Mouse (Mus musculus) MEL (cell line): Measurements from ENCODE around the gene Atad1. TPM values are rescaled to one million over a fixed set of nuclear protein-coding genes. Genes with fewer than 3 reads are reported as not detected.

Source experiments
- DNase-seq: peaks from one replicate; pipeline ENCODE4 v3.0.0; 2011; ENCODE audit warnings: low read depth, low spot score
- H3K27ac ChIP-seq: 2 replicates; pipeline ENCODE4 v1.5.1; 2012; ENCODE audit warnings: low read depth, mild to moderate bottlenecking, control low read depth, low read length, moderate library complexity; ENCODE audit not compliant: control insufficient read depth
- H3K27me3 ChIP-seq, 2 experiments: fragments of 150-350 bp in 1 of 2; sonication (generic) in 1 of 2; 2 replicates each; pipeline ENCODE4 v1.6.1; 2012; ENCODE audit warnings: low read length in 2 of 2, mild to moderate bottlenecking in 2 of 2, improper control_type of control experiment in 1 of 2, moderate library complexity in 1 of 2; ENCODE audit not compliant: insufficient read depth in 2 of 2, control insufficient read depth in 1 of 2
- H3K36me3 ChIP-seq, 2 experiments: 2 replicates each; pipeline ENCODE4 v1.6.1; 2012 to 2014; ENCODE audit warnings: low read length in 2 of 2, improper control_type of control experiment in 1 of 2, inconsistent platforms in 1 of 2, mild to moderate bottlenecking in 1 of 2; ENCODE audit not compliant: insufficient read depth in 2 of 2, control insufficient read depth in 1 of 2
- H3K4me1 ChIP-seq, 2 experiments: fragments of 150-350 bp in 1 of 2; sonication (generic) in 1 of 2; 2 replicates each; pipeline ENCODE4 v1.6.1; 2012; ENCODE audit warnings: low read length in 2 of 2, improper control_type of control experiment in 1 of 2, mild to moderate bottlenecking in 1 of 2; ENCODE audit not compliant: insufficient read depth in 2 of 2, control insufficient read depth in 1 of 2
- H3K4me3 ChIP-seq, 2 experiments: fragments of 150-350 bp in 1 of 2; sonication (generic) in 1 of 2; 2 replicates each; pipeline ENCODE4 v1.5.1; 2012; ENCODE audit warnings: low read depth in 2 of 2, low read length in 2 of 2, mild to moderate bottlenecking in 2 of 2, moderate library complexity in 2 of 2, control low read depth in 1 of 2, improper control_type of control experiment in 1 of 2; ENCODE audit not compliant: control insufficient read depth in 1 of 2, insufficient read depth in 1 of 2
- H3K79me2 ChIP-seq: 2 replicates; pipeline ENCODE4 v1.6.1; 2012; ENCODE audit warnings: mild to moderate bottlenecking, low read length, moderate library complexity; ENCODE audit not compliant: control insufficient read depth, poor library complexity, insufficient read depth
- H3K9ac ChIP-seq: 2 replicates; pipeline ENCODE4 v1.6.1; 2012; ENCODE audit warnings: low read depth, mild to moderate bottlenecking, control low read depth, low read length, moderate library complexity; ENCODE audit not compliant: control insufficient read depth, poor library complexity, severe bottlenecking
- H3K9me3 ChIP-seq: fragments of 150-350 bp; sonication (generic); replicated peaks from 2 replicates; pipeline ENCODE4 v1.6.1; 2012; ENCODE audit warnings: mild to moderate bottlenecking, low read length, improper control_type of control experiment, moderate library complexity; ENCODE audit not compliant: insufficient read depth
- BHLHE40 ChIP-seq: IDR thresholded peaks from 2 replicates; pipeline ENCODE4 v1.6.1; 2012; ENCODE audit warnings: low read depth, mild to moderate bottlenecking, inconsistent platforms, low read length, improper control_type of control experiment, borderline replicate concordance
- CHD1 ChIP-seq: IDR thresholded peaks from 2 replicates; pipeline ENCODE4 v1.6.1; 2012; ENCODE audit warnings: low read depth, mild to moderate bottlenecking, inconsistent platforms, low read length, improper control_type of control experiment
- CTCF ChIP-seq, 3 experiments: IDR thresholded peaks in 2 of 3; conservative IDR thresholded peaks in 1 of 3; 2 replicates each; pipeline ENCODE4 v1.5.1; 2011 to 2012; ENCODE audit warnings: low read length in 3 of 3, low read depth in 2 of 3, mild to moderate bottlenecking in 2 of 3, improper control_type of control experiment in 1 of 3, inconsistent platforms in 1 of 3, mixed read lengths in 1 of 3, moderate library complexity in 1 of 3; ENCODE audit not compliant: control insufficient read depth in 1 of 3, insufficient read depth in 1 of 3, poor library complexity in 1 of 3, severe bottlenecking in 1 of 3
- E2F4 ChIP-seq: IDR thresholded peaks from 2 replicates; pipeline ENCODE4 v1.6.1; 2011; ENCODE audit warnings: low read depth, low read length, improper control_type of control experiment, borderline replicate concordance
- ELF1 ChIP-seq: IDR thresholded peaks from 2 replicates; pipeline ENCODE4 v1.6.1; 2014; ENCODE audit warnings: low read depth, mild to moderate bottlenecking, inconsistent platforms, low read length, improper control_type of control experiment, moderate library complexity
- EP300 ChIP-seq, 2 experiments: IDR thresholded peaks; 2 replicates each; pipeline ENCODE4 v1.6.1; 2011; ENCODE audit warnings: improper control_type of control experiment in 2 of 2, low read length in 2 of 2, low read depth in 1 of 2, mild to moderate bottlenecking in 1 of 2
- ETS1 ChIP-seq: IDR thresholded peaks from 2 replicates; pipeline ENCODE4 v1.6.1; 2012; ENCODE audit warnings: low read depth, mild to moderate bottlenecking, inconsistent platforms, low read length, improper control_type of control experiment, moderate library complexity
- GATA1 ChIP-seq: IDR thresholded peaks from 2 replicates; pipeline ENCODE4 v1.6.1; 2011; ENCODE audit warnings: low read depth, low read length, improper control_type of control experiment
- HCFC1 ChIP-seq: IDR thresholded peaks from 2 replicates; pipeline ENCODE4 v1.6.1; 2012; ENCODE audit warnings: low read depth, mild to moderate bottlenecking, inconsistent platforms, low read length, improper control_type of control experiment, moderate library complexity
- KAT2A ChIP-seq: conservative IDR thresholded peaks from 2 replicates; pipeline ENCODE4 v1.6.1; 2012; ENCODE audit warnings: low read depth, low read length, improper control_type of control experiment, inconsistent platforms
- MAFK ChIP-seq: IDR thresholded peaks from 2 replicates; pipeline ENCODE4 v1.6.1; 2011; ENCODE audit warnings: low read depth, mild to moderate bottlenecking, low read length, improper control_type of control experiment, borderline replicate concordance
- MAX ChIP-seq: IDR thresholded peaks from 2 replicates; pipeline ENCODE4 v1.6.1; 2011; ENCODE audit warnings: low read length, improper control_type of control experiment
- MEF2A ChIP-seq: IDR thresholded peaks from 2 replicates; pipeline ENCODE4 v1.6.1; 2014; ENCODE audit warnings: low read depth, mild to moderate bottlenecking, inconsistent platforms, low read length, improper control_type of control experiment; ENCODE audit not compliant: poor library complexity, insufficient replicate concordance, severe bottlenecking; ENCODE audit errors: extremely low read depth
- MYB ChIP-seq: IDR thresholded peaks from 2 replicates; pipeline ENCODE4 v1.6.1; 2011; ENCODE audit warnings: mild to moderate bottlenecking, low read depth, low read length, improper control_type of control experiment
- MYC ChIP-seq: IDR thresholded peaks from 2 replicates; pipeline ENCODE4 v1.6.1; 2011; ENCODE audit warnings: low read depth, mild to moderate bottlenecking, low read length, improper control_type of control experiment, moderate library complexity
- POLR2A ChIP-seq, 2 experiments: IDR thresholded peaks; 2 replicates each; pipeline ENCODE4 v1.6.1; 2011 to 2012; ENCODE audit warnings: low read length in 2 of 2, mild to moderate bottlenecking in 2 of 2, control low read depth in 1 of 2, improper control_type of control experiment in 1 of 2, low read depth in 1 of 2, moderate library complexity in 1 of 2; ENCODE audit not compliant: control insufficient read depth in 1 of 2, insufficient read depth in 1 of 2, poor library complexity in 1 of 2
- POLR2AphosphoS2 ChIP-seq: IDR thresholded peaks from 2 replicates; pipeline ENCODE4 v1.6.1; 2011; ENCODE audit warnings: low read length, improper control_type of control experiment
- POLR2AphosphoS5 ChIP-seq: IDR thresholded peaks from 2 replicates; pipeline ENCODE4 v1.6.1; 2012; ENCODE audit warnings: low read depth, borderline replicate concordance, mild to moderate bottlenecking, inconsistent platforms, low read length, moderate library complexity, mixed read lengths
- RCOR1 ChIP-seq: IDR thresholded peaks from 2 replicates; pipeline ENCODE4 v1.6.1; 2012; ENCODE audit warnings: low read depth, mild to moderate bottlenecking, inconsistent platforms, low read length, improper control_type of control experiment
- SIN3A ChIP-seq: IDR thresholded peaks from 2 replicates; pipeline ENCODE4 v1.6.1; 2012; ENCODE audit warnings: low read length, improper control_type of control experiment, inconsistent platforms
- SMC3 ChIP-seq: IDR thresholded peaks from 2 replicates; pipeline ENCODE4 v1.6.1; 2011; ENCODE audit warnings: low read depth, low read length, improper control_type of control experiment
- TAL1 ChIP-seq: IDR thresholded peaks from 2 replicates; pipeline ENCODE4 v1.6.1; 2012; ENCODE audit warnings: mild to moderate bottlenecking, inconsistent platforms, low read length, moderate library complexity, mixed read lengths
- TBP ChIP-seq: IDR thresholded peaks from 2 replicates; pipeline ENCODE4 v1.8.0; 2011; ENCODE audit warnings: low read depth, low read length, improper control_type of control experiment
- TCF12 ChIP-seq: IDR thresholded peaks from 2 replicates; pipeline ENCODE4 v1.6.1; 2014; ENCODE audit warnings: low read depth, mild to moderate bottlenecking, inconsistent platforms, low read length, improper control_type of control experiment, moderate library complexity
- UBTF ChIP-seq: IDR thresholded peaks from 2 replicates; pipeline ENCODE4 v1.6.1; 2012; ENCODE audit warnings: low read depth, mild to moderate bottlenecking, inconsistent platforms, low read length, improper control_type of control experiment, moderate library complexity, borderline replicate concordance; ENCODE audit not compliant: insufficient read depth
- USF1 ChIP-seq: IDR thresholded peaks from 2 replicates; pipeline ENCODE4 v1.6.1; 2014; ENCODE audit warnings: low read depth, mild to moderate bottlenecking, inconsistent platforms, low read length, improper control_type of control experiment, moderate library complexity
- USF2 ChIP-seq, 2 experiments: IDR thresholded peaks; 2 replicates each; pipeline ENCODE4 v1.6.1; 2011 to 2012; ENCODE audit warnings: improper control_type of control experiment in 2 of 2, low read length in 2 of 2, borderline replicate concordance in 1 of 2, inconsistent platforms in 1 of 2, low read depth in 1 of 2, mild to moderate bottlenecking in 1 of 2; ENCODE audit not compliant: insufficient read depth in 1 of 2
- ZC3H11A ChIP-seq: IDR thresholded peaks from 2 replicates; pipeline ENCODE4 v1.6.1; 2012; ENCODE audit warnings: low read depth, mild to moderate bottlenecking, inconsistent platforms, low read length, improper control_type of control experiment
- ZKSCAN1 ChIP-seq: IDR thresholded peaks from 2 replicates; pipeline ENCODE4 v1.6.1; 2012; ENCODE audit warnings: low read depth, mild to moderate bottlenecking, inconsistent platforms, low read length, improper control_type of control experiment, moderate library complexity
- polyA plus RNA-seq, 2 experiments: library from polyadenylated mRNA; stranded (reverse) in 1 of 2; unstranded in 1 of 2; fragments of >175 nt in 1 of 2; fragments of >200 nt in 1 of 2; gene quantifications; 2 replicates each; pipeline versions ENCODE4 v1.2.1 to v1.2.4; 2012; ENCODE audit warnings: low replicate concordance in 2 of 2, low read depth in 1 of 2; ENCODE audit not compliant: insufficient read length in 2 of 2, insufficient read depth in 1 of 2, missing spikeins in 1 of 2
- total RNA-seq: library from RNA; depleted of rRNA; stranded (reverse); fragments of 300-350 nt; gene quantifications from 2 replicates; pipeline ENCODE4 v1.2.3, GENCODE M21; 2012

Atad1 gene
- total and polyA plus RNA-seq, 3 experiments = 35.8 to 48.4 TPM; not detected in 1

DNA sequence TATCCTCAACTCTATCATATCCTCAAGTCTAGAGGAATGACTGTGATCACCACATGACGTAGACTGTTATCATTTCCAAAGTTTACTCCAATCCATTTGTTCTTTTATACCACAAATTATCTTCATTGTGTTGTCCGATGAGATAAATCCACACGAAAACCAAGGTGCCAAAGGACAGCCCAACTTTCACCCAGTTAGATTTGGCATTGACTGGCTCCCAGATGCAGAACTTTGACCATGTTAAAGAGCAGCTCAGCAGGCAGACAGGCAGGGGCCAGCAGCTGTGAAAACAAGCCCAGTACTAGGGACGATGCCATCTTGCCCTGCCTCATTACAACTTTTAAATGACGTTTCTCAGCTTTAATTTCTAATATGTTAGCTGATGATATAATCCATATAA, 80.2 kb downstream of the Atad1 start:
- no peak for DNase-seq
- Histone ChIP-seq H3K36me3 (peaks cover 0 to 17% of the 10 kb centered on the region in 2 experiments), H3K4me3 (no peak overlapping the region), H3K27ac (no peak overlapping the region), H3K9me3 (no peaks in the 10 kb centered on the region), H3K9ac (no peak overlapping the region), H3K4me1 (peaks cover 6 to 12% of the 10 kb centered on the region in 2 experiments; a peak in 3 of 4 replicates), H3K79me2 (no peaks in the 10 kb centered on the region), H3K27me3 (no peaks in the 10 kb centered on the region)
- no peak for TF ChIP-seq ZC3H11A
- TF ChIP-seq POLR2AphosphoS5 = no peak
- no peak for TF ChIP-seq MYC
- no peak for TF ChIP-seq UBTF
- no peak for TF ChIP-seq TBP
- no peak for TF ChIP-seq SMC3
- no peak for TF ChIP-seq ZKSCAN1
- no peak for TF ChIP-seq BHLHE40
- TF ChIP-seq MYB = no peak
- TF ChIP-seq POLR2AphosphoS2 = no peak
- TF ChIP-seq HCFC1 = no peak
- TF ChIP-seq TAL1 = no peak
- no peak for TF ChIP-seq MAFK
- no peak for TF ChIP-seq USF1
- no peak for TF ChIP-seq RCOR1
- no peak for TF ChIP-seq USF2 (IDR thresholded peaks at IDR 0.05; ENCODE audit: borderline replicate concordance in 1 of 2, insufficient read depth in 1 of 2, low read depth in 1 of 2, low read length in 2 of 2)
- TF ChIP-seq CHD1 = no peak
- no peak for TF ChIP-seq POLR2A (IDR thresholded peaks at IDR 0.05; ENCODE audit: control insufficient read depth in 1 of 2, insufficient read depth in 1 of 2, low read depth in 1 of 2, low read length in 2 of 2, poor library complexity in 1 of 2)
- no peak for TF ChIP-seq KAT2A
- TF ChIP-seq ELF1 = no peak

DNA sequence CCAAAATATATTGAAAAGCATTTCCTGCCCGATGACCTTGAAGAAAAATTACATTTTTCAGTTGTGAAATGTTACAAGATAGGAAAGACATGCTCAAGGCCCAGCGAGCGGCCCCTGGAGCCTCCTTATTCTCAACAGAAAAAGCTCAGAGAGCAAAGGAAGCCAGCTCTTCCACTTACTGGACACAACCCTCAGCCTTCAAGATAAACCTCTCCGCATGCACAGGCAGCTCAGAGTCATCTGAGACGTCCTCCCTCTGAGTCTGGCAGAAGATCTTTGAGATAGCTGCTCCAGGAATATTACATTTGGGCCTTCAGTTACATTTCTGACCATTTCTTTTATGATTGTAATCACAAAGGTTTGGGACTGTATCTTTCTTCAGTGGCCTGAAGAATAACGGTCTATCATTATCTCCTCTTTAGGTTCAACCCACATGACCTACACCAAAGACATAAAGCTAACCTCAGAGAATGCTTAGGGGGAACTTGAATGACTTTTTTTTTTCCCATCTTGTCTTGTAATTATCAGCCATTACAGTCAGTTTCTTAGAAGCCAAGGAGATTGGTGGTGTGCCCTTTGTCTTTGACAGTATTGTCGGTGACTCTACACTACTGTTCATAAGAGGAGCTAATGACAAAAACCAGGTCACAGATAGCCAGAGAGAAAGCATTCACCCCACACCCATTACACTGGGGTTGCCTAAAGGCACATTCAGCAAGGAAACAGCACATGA, 85.8 kb downstream of the Atad1 start:
- peaks cover 0 to 33% of the 10 kb centered on the region in 2 experiments; a peak in 2 of 4 replicates for H3K36me3 ChIP-seq
- peak overlapping the region; percentile 84 for H3K27ac ChIP-seq
- no peaks in the 10 kb centered on the region for H3K9me3 ChIP-seq
- H3K79me2 ChIP-seq = no peaks in the 10 kb centered on the region
- H3K4me3 ChIP-seq = peak overlapping the region; percentile 12 to 16; a peak in 2 of 4 replicates
- peak overlapping the region; percentile 63 for H3K9ac ChIP-seq
- no peaks in the 10 kb centered on the region for H3K27me3 ChIP-seq
- H3K4me1 ChIP-seq = peaks cover 8 to 27% of the 10 kb centered on the region in 2 experiments
- DNase-seq = peak; percentile 82
- TF ChIP-seq MAX = peak; percentile 35; the same call in 1 of the 2 replicates
- peak; percentile 73; the same call in 1 of the 2 replicates for TF ChIP-seq GATA1
- no peak for TF ChIP-seq POLR2AphosphoS5
- no peak for TF ChIP-seq BHLHE40
- no peak for TF ChIP-seq CHD1
- peak; percentile 86 to 87 for TF ChIP-seq EP300 (IDR thresholded peaks at IDR 0.05; ENCODE audit: low read depth in 1 of 2, low read length in 2 of 2)
- no peak for TF ChIP-seq HCFC1
- TF ChIP-seq USF1 = no peak
- peak; percentile 62; the same call in 1 of the 2 replicates for TF ChIP-seq ETS1
- no peak for TF ChIP-seq E2F4
- no peak for TF ChIP-seq MEF2A
- no peak for TF ChIP-seq TAL1
- TF ChIP-seq RCOR1 = 0 out of 2 replicates have a peak, but pooled peaks have one; percentile 15
- no peak for TF ChIP-seq CTCF (IDR thresholded peaks at IDR 0.05 in 2 of 3, conservative IDR thresholded peaks at IDR 0.05 in 1 of 3; ENCODE audit: control insufficient read depth in 1 of 3, insufficient read depth in 1 of 3, low read depth in 2 of 3, low read length in 3 of 3, poor library complexity in 1 of 3, severe bottlenecking in 1 of 3)
- peak; percentile 9; the same call in 1 of the 2 replicates for TF ChIP-seq SMC3
- TF ChIP-seq UBTF = no peak
- TF ChIP-seq TCF12 = peak; percentile 55
- no peak for TF ChIP-seq ELF1
- peak; percentile 62 for TF ChIP-seq TBP
- peak; percentile 85 for TF ChIP-seq SIN3A
